ENCODE assay signal across 9 mouse cellular contexts in the genomic region with DNA sequence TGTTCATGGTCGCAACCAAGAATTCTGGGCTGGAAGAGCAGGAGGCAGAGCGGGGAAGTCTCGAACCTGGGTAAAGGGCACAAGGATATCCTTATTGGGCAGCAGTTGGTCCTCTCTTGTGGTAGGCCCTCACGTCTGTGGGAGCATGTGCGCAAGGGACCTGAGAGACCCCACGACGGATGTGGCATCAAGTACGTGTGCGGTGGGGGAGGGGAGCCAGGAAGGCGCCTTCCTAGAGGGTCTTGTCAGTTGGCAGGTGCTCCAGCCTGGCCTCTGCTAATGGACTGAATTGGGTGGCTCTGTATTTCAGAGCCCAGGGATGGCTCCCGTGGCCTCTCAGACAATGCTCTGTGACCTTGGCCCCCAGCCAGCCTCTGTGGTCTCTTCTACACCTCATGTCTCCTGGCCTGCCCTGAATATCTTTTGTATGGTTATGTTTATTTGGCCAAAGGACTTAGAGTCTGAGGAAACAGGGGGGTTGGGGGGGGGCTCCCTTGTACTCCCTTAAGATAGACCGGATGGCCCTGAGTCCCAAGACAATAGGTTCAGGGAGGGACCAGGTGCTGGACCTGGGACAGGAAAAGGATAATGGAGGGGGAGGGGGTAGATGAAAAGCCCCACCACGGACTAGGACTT.
DNase-seq lines count a peak whose midpoint lies in the region; ATAC-seq and TF ChIP-seq lines count a peak whose summit lies in the region.
"Had no signal": no experiment of that assay in that cellular context is flagged by ENCODE, and none has a peak within 500 bp of the region (broad histone marks: within the 10 kb centered on the region; RNA-seq: fewer than 3 reads in every experiment).

No protein-coding gene starts in this region.

- H3K4me3 ChIP-seq in lung, postnatal 0 days (ENCODE audit: low read depth, low read length) = no peak overlapping the region
- H3K4me3 ChIP-seq: limb, embryonic 15.5 days had no signal

- no peaks in the 10 kb centered on the region for H3K36me3 ChIP-seq in lung, postnatal 0 days (ENCODE audit: insufficient read depth, low read length)
- H3K36me3 ChIP-seq: limb, embryonic 15.5 days had no signal

- no peak overlapping the region for H3K4me2 ChIP-seq in lung, postnatal 0 days (replicated peaks; ENCODE audit: low read depth, low read length)
- H3K4me2 ChIP-seq: limb, embryonic 15.5 days had no signal

- no peaks in the 10 kb centered on the region for H3K9me3 ChIP-seq in lung, postnatal 0 days (ENCODE audit: low read length)
- H3K9me3 ChIP-seq: limb, embryonic 15.5 days had no signal

- peak; percentile 56 for DNase-seq in adrenal gland, adult 2 months
- DNase-seq in adrenal gland, postnatal 4 days (ENCODE audit: low spot score in 2 of 2) = no peak
- peak; percentile 81 for DNase-seq in 416B (ENCODE audit: low read depth)
- peak; percentile 63 for DNase-seq in heart, postnatal 25 days (ENCODE audit: low spot score)
- DNase-seq in lung, postnatal 0 days (ENCODE audit: low spot score) = peak; percentile 62
- DNase-seq in left cerebral cortex, postnatal 36 days (ENCODE audit: low spot score in 2 of 2) = no peak
- DNase-seq in cerebellum, postnatal 14 days = no peak

- peaks cover 20% of the 10 kb centered on the region for H3K4me1 ChIP-seq in lung, postnatal 0 days (ENCODE audit: insufficient read depth, low read depth, low read length)

- WGBS in lung, postnatal 0 days = 73% methylated on average over 13 of the region's 13 CpGs

- TF ChIP-seq CTCF in lung, postnatal 0 days (IDR thresholded peaks at IDR 0.05) = no peak

- H3K27ac ChIP-seq in lung, postnatal 0 days (ENCODE audit: low read length) = no peak overlapping the region
- H3K27ac ChIP-seq: limb, embryonic 15.5 days had no signal

- H3K27me3 ChIP-seq in lung, postnatal 0 days (replicated peaks; ENCODE audit: insufficient read depth, low read length) = no peaks in the 10 kb centered on the region

- H3K9ac ChIP-seq in lung, postnatal 0 days (replicated peaks; ENCODE audit: low read depth) = no peak overlapping the region
- H3K9ac ChIP-seq: limb, embryonic 15.5 days had no signal

- ATAC-seq in lung, postnatal 0 days = peak; percentile 82
- no peak for ATAC-seq in inflammation-experienced regulatory T-cells, adult 6 months

- TF ChIP-seq EP300 in lung, postnatal 0 days (IDR thresholded peaks at IDR 0.05) = peak; percentile 82

- intact Hi-C loops in heart, postnatal 25 days (cut with DNase I) = loop anchor here (2.0 kb wide), 1 partner anchor 31 kb away; no protein-coding TSS in a partner anchor
- intact Hi-C loops in left cerebral cortex, postnatal 36 days (cut with DNase I) = no loop called here

Comparison
In these comparisons a context has a peak if more than half of its experiments do, and no peak if none do; other contexts are left out.
1. DNase-seq: peak in adrenal gland, adult 2 months (single experiment), 416B (single experiment), heart, postnatal 25 days (single experiment) and lung, postnatal 0 days (single experiment); none in adrenal gland, postnatal 4 days (0 of 2), left cerebral cortex, postnatal 36 days (0 of 2) and cerebellum, postnatal 14 days (0 of 2).